22 mouse cellular contexts compared by ENCODE assay signal in the genomic region with DNA sequence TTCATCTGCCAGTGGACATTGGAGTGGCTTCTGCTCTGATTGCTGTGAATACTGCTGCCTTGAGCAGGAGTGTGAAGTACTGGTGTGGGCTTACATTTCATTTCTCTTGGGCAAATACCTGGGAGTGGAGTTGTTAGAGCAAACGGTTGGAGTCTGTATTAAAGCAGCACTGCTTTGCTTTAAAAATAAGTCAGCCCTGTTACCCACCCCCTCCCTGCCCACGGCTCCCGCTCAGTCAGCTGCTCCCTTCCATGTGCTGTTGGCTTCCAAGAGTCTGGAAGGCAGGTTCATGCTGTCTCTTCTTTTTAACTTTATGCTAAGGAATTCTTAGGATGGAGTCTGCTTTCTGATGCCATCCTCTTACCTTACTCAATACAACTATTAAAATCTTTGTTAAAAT.
"Had no signal": no experiment of that assay in that cellular context is flagged by ENCODE, and none has a peak within 500 bp of the region (broad histone marks: within the 10 kb centered on the region; RNA-seq: fewer than 3 reads in every experiment).

No protein-coding gene starts in this region.

- ATAC-seq: hindbrain, postnatal 0 days; intestine, embryonic 16.5 days had no signal

- H3K27ac ChIP-seq: heart, adult 2 months; heart, embryonic 13.5 days; heart, embryonic 15.5 days; hindbrain, embryonic 13.5 days; hindbrain, embryonic 15.5 days; hindbrain, postnatal 0 days; limb, embryonic 10.5 days; limb, embryonic 12.5 days; liver, embryonic 13.5 days; liver, embryonic 15.5 days had no signal

- H3K4me3 ChIP-seq: heart, adult 2 months; heart, embryonic 13.5 days; heart, embryonic 15.5 days; hindbrain, embryonic 13.5 days; hindbrain, embryonic 15.5 days; limb, embryonic 10.5 days; limb, embryonic 12.5 days; liver, embryonic 13.5 days; liver, embryonic 15.5 days had no signal

- DNase-seq: gastrocnemius, postnatal 14 days; gastrocnemius, postnatal 36 days; heart, adult 11 months; heart, adult 2 months; heart, postnatal 14 days; heart, postnatal 36 days; kidney, adult 11 months; kidney, adult 8-10 months; kidney, postnatal 10 days; kidney, postnatal 25 days; kidney, postnatal 4 days; liver; liver, embryonic 13.5 days had no signal
